Mouse (Mus musculus) embryonic facial prominence, embryonic 14.5 days (tissue): Measurements from ENCODE around the gene Tead4. TPM values are rescaled to one million over a fixed set of nuclear protein-coding genes. Genes with fewer than 3 reads are reported as not detected.

Experiments
- ATAC-seq: fragments of 200-750 bp; cut with Nextera tagmentation; 2 replicates; pipeline ENCODE4 v1.8.0; 2017; ENCODE audit warnings: low read depth, moderate number of reproducible peaks, moderate TSS enrichment
- DNase-seq: peaks from one replicate; pipeline ENCODE4 v3.0.0-alpha.2; 2015; ENCODE audit warnings: low spot score
- H3K27ac ChIP-seq: fragments of 300-500 bp; sonication (generic); replicated peaks from 2 replicates; pipeline ENCODE4 v1.5.1; 2014; ENCODE audit warnings: low read depth, mild to moderate bottlenecking, low read length, moderate library complexity
- H3K27me3 ChIP-seq: fragments of 300-500 bp; sonication (generic); replicated peaks from 2 replicates; pipeline ENCODE4 v1.6.1; 2014; ENCODE audit warnings: low read length; ENCODE audit not compliant: control insufficient read depth, insufficient read depth
- H3K36me3 ChIP-seq: fragments of 300-500 bp; sonication (generic); 2 replicates; pipeline ENCODE4 v1.6.1; 2014; ENCODE audit warnings: low read length, mixed read lengths; ENCODE audit not compliant: control insufficient read depth, insufficient read depth
- H3K4me1 ChIP-seq: fragments of 300-500 bp; sonication (generic); 2 replicates; pipeline ENCODE4 v1.6.1; 2014; ENCODE audit warnings: antibody characterized with exemption, low read length; ENCODE audit not compliant: control insufficient read depth, insufficient read depth
- H3K4me2 ChIP-seq: fragments of 300-500 bp; sonication (generic); 2 replicates; pipeline ENCODE4 v1.6.1; 2014; ENCODE audit warnings: low read depth, mild to moderate bottlenecking, low read length, moderate library complexity, mixed read lengths
- H3K4me3 ChIP-seq: fragments of 300-500 bp; sonication (generic); 2 replicates; pipeline ENCODE4 v1.5.1; 2014; ENCODE audit warnings: low read depth, mild to moderate bottlenecking, low read length
- H3K9ac ChIP-seq: fragments of 300-500 bp; sonication (generic); 2 replicates; pipeline ENCODE4 v1.6.1; 2014; ENCODE audit warnings: low read depth, mild to moderate bottlenecking, low read length, moderate library complexity, mixed read lengths
- H3K9me3 ChIP-seq: fragments of 300-500 bp; sonication (generic); 2 replicates; pipeline ENCODE4 v1.6.1; 2016; ENCODE audit warnings: low read length; ENCODE audit not compliant: control insufficient read depth
- WGBS: fragments of 180-500 bp; shearing (Covaris S2); extraction: QIAGEN DNeasy Blood & Tissue Kit; methylation state at CpG from one replicate; pipeline ENCODE4 v1.1.7; 2014; 5-methylcytosine and 5-hydroxymethylcytosine counted together
- polyA plus RNA-seq: library from polyadenylated mRNA; unstranded; fragments of >200 nt; fragmentation: Nextera tagmentation; extraction: Ambion mirVana; gene quantifications from 2 replicates; pipeline ENCODE4 v1.2.1, GENCODE M21; 2014

The Tead4 gene
- polyA plus RNA-seq, 1 experiment from 2014 or later = 8.9 TPM

GRCm38 (mm10) chr6:128179651-128180050 is 121.0 kb downstream of the Tead4 start:
- no peak for DNase-seq
- Histone ChIP-seq H3K27me3 (no peaks in the 10 kb centered on the region), H3K4me1 (no peaks in the 10 kb centered on the region), H3K9me3 (no peaks in the 10 kb centered on the region), H3K4me2 (no peak overlapping the region), H3K9ac (no peak overlapping the region), H3K27ac (no peak overlapping the region), H3K36me3 (no peaks in the 10 kb centered on the region), H3K4me3 (no peak overlapping the region)
- ATAC-seq = no peak
- WGBS = 92% methylated on average over 1 of the region's 1 CpGs

DNA sequence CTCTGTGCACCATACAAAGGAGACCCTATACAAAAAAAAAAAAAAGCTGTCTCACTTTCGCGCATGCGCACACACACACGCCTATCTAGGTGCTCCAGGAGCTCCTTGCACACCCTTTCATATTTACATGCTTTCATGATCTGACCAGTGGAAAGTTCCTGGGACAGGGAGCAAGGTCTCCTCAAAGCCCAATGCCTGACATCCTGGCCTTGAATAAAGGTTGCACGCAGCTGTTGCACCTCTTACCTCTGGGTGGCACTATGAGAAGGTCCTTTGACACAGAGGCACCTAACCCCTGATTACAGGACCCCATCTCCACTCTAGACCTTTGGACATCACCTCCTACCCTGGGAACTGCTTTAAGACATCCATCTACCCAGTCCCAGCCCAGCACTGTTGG is 121.4 kb downstream of the Tead4 start:
- H3K4me3 ChIP-seq = no peak overlapping the region
- no peaks in the 10 kb centered on the region for H3K27me3 ChIP-seq
- H3K4me1 ChIP-seq = no peaks in the 10 kb centered on the region
- no peaks in the 10 kb centered on the region for H3K36me3 ChIP-seq
- WGBS = 64% methylated on average over 5 of the region's 5 CpGs
- H3K27ac ChIP-seq = no peak overlapping the region
- H3K9ac ChIP-seq = no peak overlapping the region
- no peak overlapping the region for H3K4me2 ChIP-seq
- H3K9me3 ChIP-seq = no peaks in the 10 kb centered on the region
- no peak for DNase-seq
- ATAC-seq = no peak

DNA sequence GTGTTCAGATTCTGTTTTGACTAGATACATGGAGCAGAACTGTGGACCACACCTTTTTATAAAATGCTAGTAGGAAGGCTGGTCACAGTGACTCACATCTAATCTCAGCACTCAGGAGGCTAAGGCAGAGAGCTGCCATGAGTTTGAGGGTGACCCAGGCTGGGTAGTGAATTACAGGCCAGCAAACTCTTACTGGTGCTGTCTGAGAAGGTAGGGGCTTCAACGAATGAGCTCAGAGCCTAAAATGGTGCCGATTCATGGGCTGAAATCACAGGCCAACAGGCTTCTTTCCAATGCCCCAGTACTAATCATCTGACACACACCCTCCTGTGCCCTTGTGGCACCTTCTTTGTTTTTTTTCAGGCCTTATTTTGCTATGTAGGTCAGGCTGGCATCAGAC is 121.9 kb downstream of the Tead4 start:
- H3K4me3 ChIP-seq = no peak overlapping the region
- no peak for ATAC-seq
- DNase-seq = no peak
- H3K9ac ChIP-seq = no peak overlapping the region
- 78% methylated on average over 2 of the region's 2 CpGs for WGBS
- no peaks in the 10 kb centered on the region for H3K9me3 ChIP-seq
- no peaks in the 10 kb centered on the region for H3K36me3 ChIP-seq
- no peaks in the 10 kb centered on the region for H3K27me3 ChIP-seq
- no peak overlapping the region for H3K27ac ChIP-seq
- no peak overlapping the region for H3K4me2 ChIP-seq
- no peaks in the 10 kb centered on the region for H3K4me1 ChIP-seq

Other genes starting within 250 kb of the Tead4 start
- 130 and 151 TPM in 2 replicates for gene Tspan9, start 157.2 kb downstream of the Tead4 start, polyA plus RNA-seq
- 20.7 and 21.9 TPM in 2 replicates for gene Tulp3, start 55.0 kb upstream of the Tead4 start, polyA plus RNA-seq
- gene Rhno1, start 62.1 kb upstream of the Tead4 start, polyA plus RNA-seq = 87.0 and 109 TPM in 2 replicates
- 26.3 and 29.3 TPM in 2 replicates for gene Foxm1, start 62.1 kb upstream of the Tead4 start, polyA plus RNA-seq
- gene Tex52, start 74.6 kb upstream of the Tead4 start, polyA plus RNA-seq = 1.1 and 1.7 TPM in 2 replicates
- gene Gm44596, start 74.7 kb upstream of the Tead4 start, polyA plus RNA-seq = not detected in 2 replicates
- gene Nrip2, start 98.5 kb upstream of the Tead4 start, polyA plus RNA-seq = 6.9 and 7.2 TPM in 2 replicates
- gene Itfg2, start 124.1 kb upstream of the Tead4 start, polyA plus RNA-seq = 22.5 and 27.6 TPM in 2 replicates
- 295 and 300 TPM in 2 replicates for gene Fkbp4, start 137.9 kb upstream of the Tead4 start, polyA plus RNA-seq
- 0.46 TPM in 1 of 2 replicates, not detected in the other for gene Pzp, start 225.9 kb upstream of the Tead4 start, polyA plus RNA-seq